Mouse (Mus musculus): ENCODE measurements around the gene Lgr5.

Gene Lgr5

GRCm38 (mm10) chr10:115587301-115587969, at the start of gene Lgr5:
Gene Lgr5 (minus strand): TSS chr10:115587780.
- DNase-seq (ENCODE audit: low spot score in 2 of 2), result peak; percentile 41 to 66

GRCm38 (mm10) chr10:115626678-115627077, 39.1 kb upstream of the Lgr5 start:
- no peak for DNase-seq (ENCODE audit: low spot score in 2 of 2)

GRCm38 (mm10) chr10:115624957-115625356, 37.4 kb upstream of the Lgr5 start:
- no peak for DNase-seq (ENCODE audit: low spot score in 2 of 2)

- DNase-seq (ENCODE audit: low spot score in 2 of 2), result no peak
Measured at GRCm38 (mm10) chr10:115623956-115624671, 36.5 kb upstream of the Lgr5 start.

GRCm38 (mm10) chr10:115623481-115623880, 35.9 kb upstream of the Lgr5 start:
- DNase-seq (ENCODE audit: low spot score in 2 of 2), result no peak

GRCm38 (mm10) chr10:115618288-115618856, 30.8 kb upstream of the Lgr5 start:
- DNase-seq (ENCODE audit: low spot score in 2 of 2), result no peak

GRCm38 (mm10) chr10:115617456-115618287, 30.1 kb upstream of the Lgr5 start:
- DNase-seq (ENCODE audit: low spot score in 2 of 2), result peak in 1 of 2 experiments; percentile 17

- no peak for DNase-seq (ENCODE audit: low spot score in 2 of 2)
Measured at GRCm38 (mm10) chr10:115595748-115596147, 8.2 kb upstream of the Lgr5 start.

GRCm38 (mm10) chr10:115593651-115594050, 6.1 kb upstream of the Lgr5 start:
- DNase-seq (ENCODE audit: low spot score in 2 of 2), result no peak

- no peak for DNase-seq (ENCODE audit: low spot score in 2 of 2)
Measured at GRCm38 (mm10) chr10:115593221-115593620, 5.6 kb upstream of the Lgr5 start.

- no peak for DNase-seq (ENCODE audit: low spot score in 2 of 2)
Measured at GRCm38 (mm10) chr10:115587979-115588378, 399 bp upstream of the Lgr5 start.

GRCm38 (mm10) chr10:115586246-115587231, 1.0 kb downstream of the Lgr5 start:
- peak in 1 of 2 experiments; percentile 17 for DNase-seq (ENCODE audit: low spot score in 2 of 2)

- DNase-seq (ENCODE audit: low spot score in 2 of 2), result no peak
Measured at GRCm38 (mm10) chr10:115585491-115586245, 1.9 kb downstream of the Lgr5 start.

- no peak for DNase-seq (ENCODE audit: low spot score in 2 of 2)
Measured at GRCm38 (mm10) chr10:115584656-115585055, 2.9 kb downstream of the Lgr5 start.

GRCm38 (mm10) chr10:115583071-115583470, 4.5 kb downstream of the Lgr5 start:
- DNase-seq (ENCODE audit: low spot score in 2 of 2), result no peak

- no peak for DNase-seq (ENCODE audit: low spot score in 2 of 2)
Measured at GRCm38 (mm10) chr10:115581971-115582370, 5.6 kb downstream of the Lgr5 start.

- DNase-seq (ENCODE audit: low spot score in 2 of 2), result no peak
Measured at GRCm38 (mm10) chr10:115579494-115579893, 8.1 kb downstream of the Lgr5 start.

- DNase-seq (ENCODE audit: low spot score in 2 of 2), result no peak
Measured at GRCm38 (mm10) chr10:115579076-115579475, 8.5 kb downstream of the Lgr5 start.

GRCm38 (mm10) chr10:115571734-115572440, 15.7 kb downstream of the Lgr5 start:
- DNase-seq (ENCODE audit: low spot score in 2 of 2), result no peak

All from cerebellum, postnatal 4 days (tissue).